Mouse (Mus musculus) monocyte, adult 5-6 weeks (primary cell): ENCODE data around the gene Shmt2. TPM values are rescaled to one million over a fixed set of nuclear protein-coding genes. Genes with fewer than 3 reads are reported as not detected.

Experiments
- ATAC-seq: fragments of 153-309, 156-312 bp; replicated peaks from 2 replicates; pipeline ENCODE4 v1.8.0; 2017; ENCODE audit warnings: mild to moderate bottlenecking; ENCODE audit not compliant: low TSS enrichment, insufficient number of reproducible peaks, severe bottlenecking, poor library complexity, low FRiP score
- total RNA-seq: library from RNA; stranded (forward); fragments of 200-1000, 200-491, 200-594 nt; gene quantifications from 3 replicates; pipeline ENCODE4 v1.2.3, GENCODE M21; 2017

Gene Shmt2
- total RNA-seq = 7.9 to 28.8 TPM (median 11.5 TPM) in 3 replicates

DNA sequence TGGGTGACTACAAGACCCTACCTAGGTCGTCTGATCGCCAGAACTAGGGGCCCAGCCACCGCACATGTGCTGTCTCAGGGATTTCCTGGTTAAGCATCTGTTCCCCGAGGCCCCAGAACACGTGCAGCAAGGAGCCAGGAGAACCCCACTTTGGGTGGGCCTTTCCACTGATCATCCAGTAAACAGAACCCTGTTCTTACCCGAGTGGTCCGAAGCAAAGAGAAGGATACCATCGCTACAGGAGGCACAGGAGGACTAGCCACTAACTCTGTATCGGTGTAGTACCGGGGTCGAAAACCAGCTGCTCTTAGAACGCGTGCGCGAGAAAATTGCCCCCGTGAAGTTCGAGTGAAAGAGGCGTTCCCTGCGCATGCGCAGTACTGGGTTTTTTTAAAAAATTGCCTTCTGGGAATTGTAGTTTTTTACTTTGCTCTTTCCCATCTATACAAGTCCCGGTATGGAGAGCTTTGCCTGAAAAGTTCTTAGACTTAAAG lies at the start of gene Shmt2:
Shmt2 (minus strand) TSS at position 357 of the 494 bp plus-strand sequence.
- no peak for ATAC-seq

DNA sequence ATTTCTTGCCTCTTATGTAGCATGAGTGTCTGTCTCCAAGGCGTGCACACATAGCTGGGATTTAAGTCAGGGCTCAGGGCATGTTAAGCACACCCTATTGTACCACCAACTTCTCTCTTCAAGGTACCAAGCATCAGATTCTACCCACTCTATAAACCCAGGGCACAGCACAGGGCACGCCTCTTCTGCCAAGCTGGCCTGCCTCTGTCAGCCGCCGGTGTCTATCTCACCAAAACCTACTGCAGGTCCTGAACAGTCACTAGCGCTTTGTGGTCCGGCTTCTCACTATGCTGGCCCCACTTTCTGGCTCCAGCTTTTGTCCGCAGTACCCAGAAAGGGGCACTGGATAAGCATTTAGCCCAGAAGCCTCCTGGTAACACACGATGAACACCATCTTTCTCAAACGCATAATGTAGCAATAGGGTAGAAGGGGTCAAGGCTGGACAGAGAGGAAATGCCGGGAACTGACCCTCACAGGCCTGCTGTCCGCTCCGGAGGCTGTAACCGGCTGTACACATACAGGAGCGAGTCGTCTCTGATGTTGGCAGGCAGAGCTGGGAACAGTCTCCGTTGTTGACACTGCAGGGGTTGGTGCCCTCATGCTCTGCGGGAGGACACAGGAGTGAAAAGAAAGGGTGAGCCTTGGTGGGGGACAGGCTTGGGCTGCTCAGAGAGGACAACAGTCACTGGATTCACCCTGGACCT lies 48.8 kb upstream of the Shmt2 start:
- ATAC-seq = no peak

GRCm38 (mm10) chr10:127570384-127570783 lies 48.1 kb upstream of the Shmt2 start:
- ATAC-seq = no peak

DNA sequence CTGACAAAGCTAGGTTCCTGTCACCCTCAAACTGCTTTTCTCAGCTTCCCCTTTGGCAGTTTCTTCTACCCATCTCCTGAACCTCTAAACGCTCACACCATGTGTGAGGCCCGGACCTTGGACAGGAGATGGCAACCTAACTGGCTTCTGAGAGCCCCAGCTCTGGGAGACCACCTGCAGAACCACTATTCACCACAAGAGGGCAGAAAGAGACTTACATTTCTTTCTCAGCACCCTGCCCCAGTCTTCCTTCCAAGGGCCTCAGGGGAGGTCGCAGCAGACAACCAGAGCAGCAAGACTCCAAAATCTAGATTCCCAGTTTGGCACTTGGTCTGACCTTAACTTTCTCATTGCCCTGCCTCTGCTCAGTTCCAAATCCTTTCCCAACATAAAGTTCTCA lies 47.2 kb upstream of the Shmt2 start:
- 0 out of 2 replicates have a peak, but pooled peaks have one; percentile 36 for ATAC-seq

- ATAC-seq = no peak
These were observed 44.5 kb upstream of the Shmt2 start for GRCm38 (mm10) chr10:127566553-127567326.

- ATAC-seq = no peak
These were observed 42.1 kb upstream of the Shmt2 start for GRCm38 (mm10) chr10:127564301-127564700.

- no peak for ATAC-seq
These were observed 41.6 kb upstream of the Shmt2 start for GRCm38 (mm10) chr10:127563840-127564239.

- ATAC-seq = no peak
These were observed 38.9 kb upstream of the Shmt2 start for GRCm38 (mm10) chr10:127561145-127561544.

DNA sequence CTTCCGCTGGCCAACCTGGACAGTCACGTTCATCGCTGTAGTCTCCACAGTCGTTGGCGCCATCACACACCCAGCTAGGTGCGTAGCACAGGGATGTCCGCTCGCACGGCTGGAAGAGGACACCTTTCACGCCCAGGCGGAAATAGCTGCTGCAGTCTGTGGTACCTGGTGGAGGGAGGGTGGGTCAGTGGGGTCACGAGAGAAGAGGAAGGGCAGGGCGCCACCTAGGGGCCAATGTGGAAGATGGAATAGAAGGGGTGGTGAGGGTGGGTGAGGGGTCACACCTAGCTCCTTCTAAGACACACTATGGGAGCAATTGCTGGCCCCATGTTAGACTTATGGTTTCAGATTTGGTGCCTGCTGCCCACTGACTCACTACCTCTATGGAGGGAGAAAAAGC lies 35.2 kb upstream of the Shmt2 start:
- ATAC-seq = no peak

- 0 out of 2 replicates have a peak, but pooled peaks have one; percentile 20 for ATAC-seq
These were observed 33.5 kb upstream of the Shmt2 start for GRCm38 (mm10) chr10:127555703-127556102.

DNA sequence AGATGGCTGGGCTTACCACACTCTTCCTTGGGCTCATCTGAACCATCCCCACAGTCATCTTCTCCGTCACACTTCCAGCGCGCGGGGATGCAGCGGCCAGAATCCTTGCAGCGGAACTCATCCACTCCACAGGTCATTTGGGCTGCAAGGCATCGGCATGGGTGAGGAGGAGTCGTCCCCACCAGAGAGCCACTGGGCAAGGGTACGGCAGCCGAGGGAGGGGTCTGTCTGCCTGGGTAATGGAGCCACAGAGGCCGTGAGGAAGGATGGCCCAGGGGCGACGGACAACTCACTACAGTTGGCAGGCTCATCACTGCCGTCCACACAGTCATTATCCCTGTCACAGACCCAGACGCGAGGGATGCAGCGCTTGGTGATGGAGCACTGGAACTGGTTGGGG lies 27.6 kb upstream of the Shmt2 start:
- ATAC-seq = no peak

DNA sequence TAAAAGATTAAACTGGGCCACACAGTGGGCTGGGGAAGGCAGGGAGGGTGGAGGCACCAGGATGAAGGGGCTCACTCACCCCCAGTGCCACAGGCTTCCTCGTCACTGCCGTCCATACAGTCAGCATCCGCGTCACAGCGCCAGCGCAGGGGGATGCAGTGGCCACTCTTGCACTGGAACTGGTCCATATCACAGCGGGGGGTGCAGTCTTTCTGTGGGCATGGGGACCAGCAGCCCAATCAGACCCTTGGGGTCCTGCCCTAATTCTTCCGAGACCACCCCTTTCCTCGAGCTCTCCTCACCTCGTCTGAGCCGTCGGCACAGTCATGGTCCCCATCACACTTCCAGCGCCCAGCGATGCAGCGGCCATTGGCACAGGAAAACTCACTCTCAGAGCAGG lies 26.0 kb upstream of the Shmt2 start:
- ATAC-seq = no peak

DNA sequence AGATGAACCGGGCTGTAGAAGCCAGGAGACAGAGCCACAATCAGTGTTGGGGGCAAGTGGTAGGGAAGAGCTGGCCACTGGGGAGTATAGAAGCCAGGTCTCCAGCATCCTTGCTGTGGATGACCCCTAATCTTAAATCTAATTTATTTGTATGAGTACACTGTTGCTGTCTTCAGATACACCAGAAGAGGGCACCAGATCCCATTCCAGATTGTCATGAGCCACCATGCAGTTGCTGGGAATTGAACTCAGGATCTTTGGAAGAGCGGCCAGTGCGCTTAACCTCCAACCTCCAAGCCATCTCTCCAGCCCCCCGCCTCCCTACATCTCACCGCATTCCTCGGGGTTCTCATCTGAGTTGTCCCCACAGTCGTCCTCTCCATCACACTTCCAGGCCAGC lies 24.3 kb upstream of the Shmt2 start:
- ATAC-seq = no peak

DNA sequence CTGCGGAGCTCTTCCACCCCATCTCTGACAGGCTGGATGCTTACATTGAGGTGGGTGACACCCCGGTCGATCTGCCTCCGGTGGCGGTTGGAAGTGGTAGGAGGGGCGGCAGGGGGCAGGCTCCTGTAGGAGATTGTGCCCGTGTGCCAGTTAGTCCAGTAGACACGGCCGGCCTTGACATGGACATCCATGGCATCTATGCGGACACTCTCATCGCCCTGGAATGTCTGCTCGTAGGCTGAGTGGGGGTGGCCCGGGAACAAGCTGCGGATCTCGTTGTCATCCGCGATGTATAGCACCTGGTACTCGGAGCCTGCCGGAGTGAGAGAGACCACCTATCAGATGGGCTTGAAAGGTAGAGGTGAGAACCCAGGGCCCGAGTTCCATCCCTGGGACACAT lies 22.1 kb upstream of the Shmt2 start:
- ATAC-seq = no peak

GRCm38 (mm10) chr10:127543916-127544315 lies 21.7 kb upstream of the Shmt2 start:
- ATAC-seq = no peak

DNA sequence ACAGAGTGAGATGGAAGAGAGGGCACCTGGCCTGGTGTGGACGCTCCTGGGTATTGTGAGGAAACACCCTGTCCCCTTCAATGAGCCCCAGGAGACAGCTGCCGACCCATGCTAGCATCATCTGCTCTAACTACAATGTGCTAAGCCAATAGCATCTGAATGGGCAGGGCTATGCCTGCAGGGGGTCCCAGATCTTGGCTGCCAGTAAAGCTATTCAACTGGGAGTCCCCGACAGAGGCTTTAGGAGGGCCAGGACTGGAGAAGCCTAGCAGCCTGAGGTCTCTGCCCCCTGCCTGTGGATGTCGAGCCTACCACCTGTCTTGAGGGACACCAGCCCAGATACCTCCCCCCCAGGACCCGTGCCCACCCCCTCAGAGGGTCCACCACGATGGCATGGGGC lies 20.5 kb upstream of the Shmt2 start:
- ATAC-seq = no peak

DNA sequence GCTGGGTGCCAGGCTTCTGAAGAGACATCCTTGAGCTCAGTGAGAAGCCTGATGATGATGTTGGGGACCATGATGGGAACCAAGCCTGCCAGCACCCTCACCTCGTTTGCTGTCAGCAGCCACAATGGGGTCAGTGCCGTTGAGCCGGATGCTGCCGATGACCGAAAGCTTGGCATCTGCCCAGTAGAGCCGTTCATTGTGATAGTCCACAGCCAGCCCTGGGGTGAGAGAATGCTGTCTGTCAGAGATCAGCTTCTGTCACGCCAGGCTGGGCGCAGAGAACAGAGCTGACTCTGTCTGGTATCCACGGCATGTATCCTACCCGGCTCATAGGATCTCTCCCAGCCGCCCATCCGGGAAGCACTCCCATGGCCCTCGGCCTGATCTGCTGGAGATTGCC lies 19.8 kb upstream of the Shmt2 start:
- ATAC-seq = no peak

GRCm38 (mm10) chr10:127541510-127541909 lies 19.3 kb upstream of the Shmt2 start:
- no peak for ATAC-seq

DNA sequence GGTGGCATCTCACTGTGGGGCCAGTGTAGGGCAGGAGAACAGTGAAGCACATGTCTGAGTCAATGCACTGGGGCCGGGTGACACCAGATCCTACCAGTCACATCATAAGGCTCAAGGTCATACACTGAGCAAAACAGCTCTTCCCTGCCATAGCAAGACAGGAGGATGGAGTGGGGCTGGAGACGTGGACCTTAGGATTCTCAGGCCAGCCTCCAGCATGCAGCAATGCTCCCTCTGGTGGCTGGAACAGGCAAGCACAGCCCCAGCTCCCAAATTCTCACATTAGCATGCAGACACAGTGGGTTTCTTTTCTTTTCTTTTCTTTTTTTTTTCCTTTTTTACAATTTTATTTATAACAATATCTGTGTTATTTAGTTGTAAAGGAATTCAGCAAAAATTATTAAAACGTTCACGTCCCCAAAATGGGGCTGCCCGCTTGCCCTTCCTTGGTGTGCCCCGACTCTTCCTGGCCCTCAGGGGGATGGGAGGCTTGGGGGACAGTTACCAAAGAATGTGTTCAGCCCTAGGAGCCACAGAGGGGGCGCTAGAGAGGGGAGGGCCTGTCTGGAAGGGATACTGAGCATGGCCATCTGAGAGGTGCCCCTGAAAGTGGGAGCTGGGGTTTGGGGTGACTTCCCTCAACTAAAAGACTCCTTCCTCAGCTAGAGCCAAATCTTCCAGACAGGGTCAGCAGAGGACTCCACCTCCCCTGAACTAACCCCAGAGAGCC lies 15.8 kb upstream of the Shmt2 start:
- ATAC-seq = peak; percentile 41
